Mouse (Mus musculus) stomach, embryonic 14.5 days (tissue): Measurements from ENCODE around the gene Hpn. TPM values are rescaled to one million over a fixed set of nuclear protein-coding genes. Genes with fewer than 3 reads are reported as not detected.
A peak's percentile ranks its signal among the peaks of the same experiment; 100 is the strongest.

ENCODE experiments used
- ATAC-seq: fragments of 200-750 bp; cut with Nextera tagmentation; 2 replicates; pipeline ENCODE4 v1.8.0; 2017; ENCODE audit warnings: low read depth, moderate TSS enrichment; ENCODE audit not compliant: insufficient number of reproducible peaks, insufficient read depth, low FRiP score
- H3K27ac ChIP-seq: fragments of 300-500 bp; sonication (generic); 2 replicates; pipeline ENCODE4 v1.5.1; 2014; ENCODE audit warnings: mild to moderate bottlenecking, low read length, moderate library complexity, mixed read lengths
- H3K27me3 ChIP-seq: fragments of 300-500 bp; sonication (generic); 2 replicates; pipeline ENCODE4 v1.6.1; 2014; ENCODE audit warnings: low read length, control low read depth, mixed read lengths; ENCODE audit not compliant: control insufficient read depth, insufficient read depth
- H3K36me3 ChIP-seq: fragments of 300-500 bp; sonication (generic); 2 replicates; pipeline ENCODE4 v1.6.1; 2014; ENCODE audit warnings: mild to moderate bottlenecking, control low read depth, low read length, moderate library complexity, mixed read lengths; ENCODE audit not compliant: control insufficient read depth, insufficient read depth
- H3K4me1 ChIP-seq: fragments of 300-500 bp; sonication (generic); 2 replicates; pipeline ENCODE4 v1.6.1; 2014; ENCODE audit warnings: low read length, control low read depth, mixed read lengths; ENCODE audit not compliant: control insufficient read depth, insufficient read depth
- H3K4me2 ChIP-seq: fragments of 300-500 bp; sonication (generic); replicated peaks from 2 replicates; pipeline ENCODE4 v1.6.1; 2014; ENCODE audit warnings: low read depth, low read length, control low read depth
- H3K4me3 ChIP-seq: fragments of 300-500 bp; sonication (generic); 2 replicates; pipeline ENCODE4 v1.5.1; 2014; ENCODE audit warnings: low read depth, low read length, control low read depth
- H3K9ac ChIP-seq: fragments of 300-500 bp; sonication (generic); replicated peaks from 2 replicates; pipeline ENCODE4 v1.6.1; 2014; ENCODE audit warnings: low read depth, mild to moderate bottlenecking, control low read depth, low read length, moderate library complexity, mixed read lengths
- H3K9me3 ChIP-seq: fragments of 300-500 bp; sonication (generic); 2 replicates; pipeline ENCODE4 v1.6.1; 2016; ENCODE audit warnings: low read depth, low read length, control low read depth; ENCODE audit not compliant: control insufficient read depth
- WGBS: fragments of 180-500 bp; shearing (Covaris S2); extraction: QIAGEN DNeasy Blood & Tissue Kit; methylation state at CpG from one replicate; pipeline ENCODE4 v1.1.7; 2014; 5-methylcytosine and 5-hydroxymethylcytosine counted together
- polyA plus RNA-seq: library from polyadenylated mRNA; unstranded; fragments of >200 nt; fragmentation: Nextera tagmentation; extraction: Ambion mirVana; gene quantifications from 2 replicates; pipeline ENCODE4 v1.2.1, GENCODE M21; 2014

The Hpn gene
- polyA plus RNA-seq, 1 experiment from 2014 or later = 23.0 TPM

DNA sequence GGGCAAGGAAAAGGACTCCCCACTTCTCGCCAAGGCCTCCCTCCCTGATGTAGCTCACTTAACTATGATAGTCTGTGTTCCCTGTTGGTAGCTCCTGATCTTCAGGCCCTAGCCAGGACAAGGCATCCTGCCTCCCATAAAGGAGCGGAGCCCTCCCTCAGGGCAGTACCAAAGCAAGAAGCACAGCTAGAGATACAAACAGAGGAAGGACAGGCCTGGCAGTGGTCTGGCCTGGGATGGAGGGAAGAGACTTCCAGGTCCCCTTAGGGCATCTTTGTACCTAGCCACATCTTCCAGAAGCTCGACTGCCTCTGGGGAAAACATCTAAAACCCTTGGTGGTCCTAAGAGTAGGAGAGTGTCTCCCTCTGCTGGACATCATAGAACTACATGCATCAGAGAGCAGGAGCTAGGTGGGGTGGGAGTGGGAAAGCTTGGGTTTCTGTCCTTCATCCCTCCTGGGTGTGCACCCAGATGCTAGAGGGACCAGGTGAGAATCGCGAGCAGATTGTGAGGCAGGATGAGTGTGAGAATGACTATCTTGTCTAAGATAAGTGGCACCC is 37.1 kb downstream of the Hpn start:
- ATAC-seq = peak; percentile 28; the same call in 1 of the 2 replicates
- WGBS = 39% methylated on average over 5 of the region's 5 CpGs
- Histone ChIP-seq H3K4me1 (peaks cover 9% of the 10 kb centered on the region; the same call in 1 of the 2 replicates), H3K9ac (no peak overlapping the region), H3K4me3 (no peak overlapping the region), H3K27ac (no peak overlapping the region), H3K27me3 (no peaks in the 10 kb centered on the region), H3K36me3 (no peaks in the 10 kb centered on the region), H3K4me2 (no peak overlapping the region), H3K9me3 (no peaks in the 10 kb centered on the region)

DNA sequence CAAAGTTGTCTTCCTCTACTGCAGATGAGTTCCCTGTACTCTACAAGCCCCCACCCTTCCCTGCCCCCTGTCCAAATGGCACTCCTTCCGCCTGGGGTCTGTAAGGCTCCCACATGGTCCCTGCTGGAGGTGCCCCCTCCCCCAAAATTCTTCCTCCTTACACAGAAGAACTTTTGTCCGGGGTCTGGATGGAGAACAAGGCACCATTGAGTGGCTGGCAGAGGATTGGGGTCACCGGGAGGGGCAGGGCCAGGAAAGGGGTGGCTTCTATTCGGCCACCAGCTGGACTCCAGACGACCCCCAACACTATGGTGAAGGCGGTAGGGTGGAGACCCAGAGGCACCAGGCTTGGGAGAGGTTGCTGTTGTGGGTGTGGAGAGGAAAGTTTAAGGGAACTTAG is 37.6 kb downstream of the Hpn start:
- no peaks in the 10 kb centered on the region for H3K36me3 ChIP-seq
- no peak overlapping the region for H3K4me2 ChIP-seq
- H3K27ac ChIP-seq = peak overlapping the region; percentile 80; the same call in 1 of the 2 replicates
- peak; percentile 5; the same call in 1 of the 2 replicates for ATAC-seq
- no peak overlapping the region for H3K4me3 ChIP-seq
- H3K27me3 ChIP-seq = no peaks in the 10 kb centered on the region
- H3K9me3 ChIP-seq = no peaks in the 10 kb centered on the region
- H3K4me1 ChIP-seq = peaks cover 9% of the 10 kb centered on the region
- H3K9ac ChIP-seq = no peak overlapping the region
- WGBS = 51% methylated on average over 6 of the region's 6 CpGs

DNA sequence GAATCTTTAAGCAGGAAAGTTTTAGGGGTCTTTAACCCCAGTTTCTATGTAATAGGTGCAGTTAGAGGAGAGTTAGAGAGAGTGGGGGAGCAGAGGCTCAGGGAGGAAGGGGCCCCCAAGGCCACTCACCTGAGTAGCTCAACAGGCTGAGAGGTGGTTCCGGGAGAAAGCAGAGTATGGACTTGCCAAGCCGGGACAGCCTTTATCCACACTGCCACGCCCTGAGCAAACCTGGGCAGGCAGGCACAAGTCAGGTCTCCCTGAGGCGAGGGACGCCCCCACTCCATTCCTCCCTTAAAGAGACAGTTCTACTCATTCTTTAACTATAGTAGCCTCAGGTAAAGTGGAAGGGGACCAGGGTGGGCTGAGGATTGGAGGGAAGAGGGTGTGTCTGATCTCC is 38.6 kb downstream of the Hpn start, which contains the start of gene Fxyd3:
TSS of gene Fxyd3 (minus strand) at position 213 of the 400 bp plus-strand sequence.
- H3K9ac ChIP-seq = 0 out of 2 replicates have a peak within 1 kb of the TSS, but pooled peaks have one; percentile 4
- peaks cover 18% of the 10 kb centered on the region for H3K4me1 ChIP-seq
- H3K36me3 ChIP-seq = no peaks in the 10 kb centered on the region
- peak within 1 kb of the TSS; percentile 80 for H3K27ac ChIP-seq
- H3K4me2 ChIP-seq = peak within 1 kb of the TSS; percentile 34
- H3K27me3 ChIP-seq = no peaks in the 10 kb centered on the region
- peak; percentile 78 for ATAC-seq
- no peaks in the 10 kb centered on the region for H3K9me3 ChIP-seq
- WGBS = 38% methylated on average over 5 of the region's 5 CpGs
- H3K4me3 ChIP-seq = peak within 1 kb of the TSS; percentile 30

DNA sequence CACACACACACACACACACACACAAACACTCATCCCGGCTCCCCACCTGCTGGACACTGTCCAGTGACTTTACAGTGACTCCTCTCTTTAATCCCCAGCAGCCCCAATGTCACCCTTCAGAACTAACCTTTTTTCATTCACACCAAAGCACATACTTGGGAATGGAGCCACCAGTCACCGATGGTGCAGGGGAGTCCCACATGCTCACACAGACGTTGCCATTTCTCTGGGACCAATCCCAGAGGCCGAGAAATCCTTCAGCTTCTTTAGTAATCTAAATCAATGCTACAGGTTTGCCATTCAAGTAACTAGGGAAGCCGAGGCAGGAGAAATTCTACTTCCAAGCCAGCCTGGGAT is 40.4 kb downstream of the Hpn start:
- peak overlapping the region; percentile 87; the same call in 1 of the 2 replicates for H3K27ac ChIP-seq
- H3K9me3 ChIP-seq = no peaks in the 10 kb centered on the region

DNA sequence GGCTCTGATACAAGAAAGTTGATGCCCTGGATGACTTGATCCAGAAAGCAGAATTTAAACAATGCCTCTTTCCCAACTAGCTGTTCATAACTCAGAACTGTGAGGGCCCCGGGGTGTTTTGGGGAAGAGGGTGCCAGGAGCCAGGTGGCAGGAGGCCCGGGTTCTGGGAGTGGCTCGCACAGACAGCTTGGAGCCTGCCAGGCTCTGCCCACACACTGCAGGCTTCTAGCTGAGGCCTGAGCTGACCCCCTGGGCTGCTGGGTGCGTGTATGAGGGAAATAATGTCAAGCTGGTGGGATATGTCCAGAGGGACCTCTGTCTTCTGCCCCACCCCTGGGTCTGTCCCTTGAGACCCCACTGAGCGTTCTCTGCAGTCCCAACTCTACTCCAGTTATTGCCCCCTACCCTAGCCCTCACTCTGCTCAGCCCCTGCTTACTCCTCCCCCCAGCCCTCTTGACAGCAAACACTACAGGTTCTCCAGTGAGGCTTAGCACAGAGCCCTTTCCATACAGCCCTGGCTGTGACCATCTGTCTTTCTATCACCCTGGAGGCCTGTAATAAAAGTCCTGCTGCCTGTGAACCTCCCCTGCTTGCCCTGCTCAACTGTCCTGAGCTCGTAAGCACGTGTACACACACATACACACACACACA is 40.9 kb downstream of the Hpn start:
- Histone ChIP-seq H3K4me3 (peak overlapping the region; percentile 30), H3K27me3 (no peaks in the 10 kb centered on the region), H3K9ac (no peak overlapping the region), H3K4me1 (peaks cover 27% of the 10 kb centered on the region), H3K36me3 (peaks cover 3% of the 10 kb centered on the region; the same call in 1 of the 2 replicates), H3K27ac (peak overlapping the region; percentile 87), H3K9me3 (no peaks in the 10 kb centered on the region), H3K4me2 (peak overlapping the region; percentile 34)
- ATAC-seq = no peak
- WGBS = 49% methylated on average over 7 of the region's 7 CpGs

More for the DNA sequence above, 40.4 kb downstream of the Hpn start:
- Histone ChIP-seq H3K4me3 (peak overlapping the region; percentile 30), H3K9ac (no peak overlapping the region), H3K4me2 (peak overlapping the region; percentile 34), H3K4me1 (peaks cover 27% of the 10 kb centered on the region), H3K27me3 (no peaks in the 10 kb centered on the region), H3K36me3 (0 out of 2 replicates have a peak, but pooled peaks cover 3% of the 10 kb centered on the region)
- 70% methylated on average over 5 of the region's 5 CpGs for WGBS
- no peak for ATAC-seq

DNA sequence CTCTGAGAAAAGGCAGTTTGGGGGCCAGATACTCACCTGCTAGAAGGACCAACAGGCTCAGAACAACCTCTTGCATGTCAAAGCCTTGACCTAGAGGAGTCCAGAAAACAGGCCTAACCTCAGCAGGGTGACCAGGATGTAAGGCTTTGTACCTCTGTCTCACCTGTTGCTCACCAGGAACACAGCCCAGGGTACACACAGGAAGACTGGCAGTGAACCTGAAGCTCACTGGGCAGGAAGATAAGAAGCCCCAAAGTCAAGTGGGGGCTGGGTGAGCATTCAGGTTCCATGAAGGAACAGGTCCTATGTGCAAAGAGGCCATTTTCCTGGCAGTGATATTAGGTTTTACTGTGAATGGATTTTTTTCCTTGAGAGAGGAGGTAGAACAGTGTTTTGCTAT is 41.5 kb downstream of the Hpn start:
- H3K9ac ChIP-seq = no peak overlapping the region
- H3K4me1 ChIP-seq = peaks cover 27% of the 10 kb centered on the region
- H3K9me3 ChIP-seq = no peaks in the 10 kb centered on the region
- no peak overlapping the region; the same call in 1 of the 2 replicates for H3K4me2 ChIP-seq
- H3K4me3 ChIP-seq = no peak overlapping the region
- 0 out of 2 replicates have a peak, but pooled peaks have one; percentile 20 for ATAC-seq
- no peaks in the 10 kb centered on the region for H3K27me3 ChIP-seq
- peaks cover 3% of the 10 kb centered on the region; the same call in 1 of the 2 replicates for H3K36me3 ChIP-seq
- peak overlapping the region; percentile 87 for H3K27ac ChIP-seq

DNA sequence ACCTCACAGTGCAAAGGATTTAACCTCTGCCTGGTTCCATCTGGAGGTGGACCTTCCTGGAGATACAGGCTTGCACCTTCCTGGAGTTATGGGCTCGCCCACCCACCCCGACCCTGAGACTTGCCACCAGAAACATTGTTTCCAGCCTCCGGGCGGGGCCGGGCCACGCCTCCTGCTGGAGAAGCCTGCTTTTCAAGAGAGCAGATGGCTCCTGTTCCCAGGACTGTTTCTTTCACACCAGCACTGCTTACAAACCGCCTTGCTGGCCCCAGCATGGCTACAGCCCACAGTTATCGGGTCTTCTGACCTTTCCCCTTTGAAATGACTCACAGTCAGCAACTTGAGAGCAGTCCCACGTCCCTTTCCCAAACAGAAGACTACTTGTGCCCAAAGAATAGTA is 42.8 kb downstream of the Hpn start:
- H3K9me3 ChIP-seq = no peaks in the 10 kb centered on the region
- WGBS = 39% methylated on average over 9 of the region's 9 CpGs
- ATAC-seq = no peak
- H3K9ac ChIP-seq = no peak overlapping the region
- peak overlapping the region; percentile 26 for H3K4me2 ChIP-seq
- H3K36me3 ChIP-seq = peaks cover 3% of the 10 kb centered on the region; the same call in 1 of the 2 replicates
- H3K27me3 ChIP-seq = no peaks in the 10 kb centered on the region
- H3K27ac ChIP-seq = peak overlapping the region; percentile 87
- 0 out of 2 replicates have a peak overlapping the region, but pooled peaks have one; percentile 6 for H3K4me3 ChIP-seq
- peaks cover 28% of the 10 kb centered on the region for H3K4me1 ChIP-seq

DNA sequence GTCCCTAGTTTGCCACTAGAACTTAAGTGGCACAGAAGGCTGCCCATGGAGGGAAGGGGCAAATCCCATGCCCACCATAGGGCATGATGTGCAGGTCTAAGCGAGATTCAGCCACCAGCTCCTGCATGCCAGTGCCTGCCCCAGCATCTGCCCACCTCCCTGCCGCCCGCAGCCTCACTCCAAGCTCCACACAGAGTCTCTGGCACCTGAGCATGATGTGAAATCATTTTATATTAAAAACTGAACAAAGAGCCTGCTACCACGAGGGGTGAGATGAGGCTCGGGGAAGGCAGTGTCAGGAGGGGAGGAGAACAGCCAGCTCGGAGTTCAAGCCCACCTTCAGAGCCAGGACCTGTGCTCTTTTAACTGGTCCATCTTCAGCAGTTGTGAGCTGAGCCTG is 44.8 kb downstream of the Hpn start:
- Histone ChIP-seq H3K4me3 (no peak overlapping the region), H3K4me1 (peaks cover 29% of the 10 kb centered on the region), H3K4me2 (no peak overlapping the region), H3K27ac (0 out of 2 replicates have a peak overlapping the region, but pooled peaks have one; percentile 15), H3K9ac (no peak overlapping the region), H3K27me3 (no peaks in the 10 kb centered on the region), H3K36me3 (peaks cover 3% of the 10 kb centered on the region; the same call in 1 of the 2 replicates), H3K9me3 (no peaks in the 10 kb centered on the region)
- ATAC-seq = no peak
- 70% methylated on average over 6 of the region's 6 CpGs for WGBS
